Mouse (Mus musculus): ENCODE measurements at regions not wholly inside any gene's neighbourhood (a gene's known extent, or its start where the extent isn't known, plus 50 kb on each side); places are given as distances from the start of the nearest gene placed in this dataset.
A peak's percentile ranks its signal among the peaks of the same experiment; 100 is the strongest.

- no peak overlapping the region for H3K9ac ChIP-seq (replicated peaks)
- peaks cover 11% of the 10 kb centered on the region; the same call in 1 of the 2 replicates for H3K4me1 ChIP-seq (replicated peaks)
- ATAC-seq (ENCODE audit: insufficient number of reproducible peaks, insufficient read depth, low FRiP score, low TSS enrichment, low read depth), result no peak
- no peak overlapping the region for H3K4me3 ChIP-seq (replicated peaks)
- WGBS, result 71% methylated on average over 4 of the region's 4 CpGs
- no peaks in the 10 kb centered on the region for H3K36me3 ChIP-seq
- no peak overlapping the region for H3K4me2 ChIP-seq
- no peaks in the 10 kb centered on the region for H3K27me3 ChIP-seq
- no peaks in the 10 kb centered on the region; the same call in 1 of the 2 replicates for H3K9me3 ChIP-seq
- no peak overlapping the region for H3K27ac ChIP-seq
Observed at GRCm38 (mm10) chr1:75862757-75863156, 316.7 kb downstream of the Slc4a3 start.

DNA sequence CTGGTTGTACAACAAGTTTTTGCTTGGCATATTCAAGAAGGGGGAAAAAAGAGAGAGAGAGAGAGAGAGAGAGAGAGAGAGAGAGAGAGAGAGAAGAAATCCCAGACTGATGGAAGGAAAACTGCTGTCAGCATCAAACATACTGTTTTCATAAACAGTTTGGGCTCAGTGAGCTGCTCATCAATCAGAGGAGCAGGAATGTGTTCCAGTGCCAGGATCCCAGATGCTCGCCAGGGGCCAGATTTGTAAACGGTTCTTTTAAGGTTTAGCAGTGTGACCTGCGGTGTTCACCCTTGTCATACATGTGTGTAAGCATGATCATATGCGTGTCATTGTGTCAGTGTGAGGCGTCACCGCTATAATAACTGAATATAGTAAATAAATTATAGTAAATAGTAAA, 320.5 kb downstream of the Slc4a3 start:
- no peak overlapping the region for H3K9ac ChIP-seq (replicated peaks)
- WGBS, result 60% methylated on average over 6 of the region's 6 CpGs
- H3K4me1 ChIP-seq (replicated peaks), result peaks cover 12% of the 10 kb centered on the region
- no peaks in the 10 kb centered on the region; the same call in 1 of the 2 replicates for H3K27me3 ChIP-seq
- no peak overlapping the region for H3K27ac ChIP-seq
- H3K9me3 ChIP-seq, result no peaks in the 10 kb centered on the region; the same call in 1 of the 2 replicates
- no peak overlapping the region for H3K4me2 ChIP-seq
- no peak for ATAC-seq (ENCODE audit: insufficient number of reproducible peaks, insufficient read depth, low FRiP score, low TSS enrichment, low read depth)
- H3K36me3 ChIP-seq, result no peaks in the 10 kb centered on the region
- no peak overlapping the region for H3K4me3 ChIP-seq (replicated peaks)

GRCm38 (mm10) chr1:75869414-75869813, 323.3 kb downstream of the Slc4a3 start:
- Histone ChIP-seq H3K4me1 (replicated peaks) (peaks cover 12% of the 10 kb centered on the region), H3K36me3 (no peaks in the 10 kb centered on the region), H3K4me3 (replicated peaks) (no peak overlapping the region), H3K27ac (no peak overlapping the region), H3K4me2 (no peak overlapping the region), H3K27me3 (no peaks in the 10 kb centered on the region; the same call in 1 of the 2 replicates), H3K9me3 (no peaks in the 10 kb centered on the region), H3K9ac (replicated peaks) (no peak overlapping the region)
- 58% methylated on average over 2 of the region's 2 CpGs for WGBS
- no peak for ATAC-seq (ENCODE audit: insufficient number of reproducible peaks, insufficient read depth, low FRiP score, low TSS enrichment, low read depth)

- no peak overlapping the region for H3K9ac ChIP-seq (replicated peaks)
- H3K4me1 ChIP-seq (replicated peaks), result peaks cover 12% of the 10 kb centered on the region
- H3K4me2 ChIP-seq, result no peak overlapping the region
- ATAC-seq (ENCODE audit: insufficient number of reproducible peaks, insufficient read depth, low FRiP score, low TSS enrichment, low read depth), result no peak
- no peaks in the 10 kb centered on the region for H3K9me3 ChIP-seq
- no peak overlapping the region for H3K4me3 ChIP-seq (replicated peaks)
- H3K36me3 ChIP-seq, result no peaks in the 10 kb centered on the region
- no peaks in the 10 kb centered on the region; the same call in 1 of the 2 replicates for H3K27me3 ChIP-seq
- WGBS, result 29% methylated on average over 5 of the region's 5 CpGs
- 0 out of 2 replicates have a peak overlapping the region, but pooled peaks have one; percentile 42 for H3K27ac ChIP-seq
Observed at GRCm38 (mm10) chr1:75869846-75870245, 323.8 kb downstream of the Slc4a3 start.

GRCm38 (mm10) chr1:75873911-75874310, 327.8 kb downstream of the Slc4a3 start:
- H3K9ac ChIP-seq (replicated peaks), result no peak overlapping the region
- no peaks in the 10 kb centered on the region for H3K27me3 ChIP-seq
- H3K9me3 ChIP-seq, result no peaks in the 10 kb centered on the region
- no peak overlapping the region for H3K4me2 ChIP-seq
- H3K27ac ChIP-seq, result no peak overlapping the region
- no peaks in the 10 kb centered on the region for H3K36me3 ChIP-seq
- ATAC-seq (ENCODE audit: insufficient number of reproducible peaks, insufficient read depth, low FRiP score, low TSS enrichment, low read depth), result no peak
- H3K4me1 ChIP-seq (replicated peaks), result peaks cover 6% of the 10 kb centered on the region; the same call in 1 of the 2 replicates
- no peak overlapping the region for H3K4me3 ChIP-seq (replicated peaks)
- 89% methylated on average over 6 of the region's 6 CpGs for WGBS

- ATAC-seq (ENCODE audit: insufficient number of reproducible peaks, insufficient read depth, low FRiP score, low TSS enrichment, low read depth), result no peak
- H3K4me2 ChIP-seq, result no peak overlapping the region
- no peaks in the 10 kb centered on the region for H3K36me3 ChIP-seq
- WGBS, result 75% methylated on average over 5 of the region's 5 CpGs
- H3K9ac ChIP-seq (replicated peaks), result no peak overlapping the region
- H3K27me3 ChIP-seq, result no peaks in the 10 kb centered on the region
- no peak overlapping the region for H3K27ac ChIP-seq
- no peaks in the 10 kb centered on the region for H3K9me3 ChIP-seq
- H3K4me3 ChIP-seq (replicated peaks), result no peak overlapping the region
- no peaks in the 10 kb centered on the region for H3K4me1 ChIP-seq (replicated peaks)
Observed at GRCm38 (mm10) chr1:75877209-75877608, 331.1 kb downstream of the Slc4a3 start.

- Histone ChIP-seq H3K4me2 (no peak overlapping the region), H3K9me3 (no peaks in the 10 kb centered on the region), H3K4me3 (replicated peaks) (no peak overlapping the region), H3K27me3 (no peaks in the 10 kb centered on the region), H3K9ac (replicated peaks) (no peak overlapping the region), H3K36me3 (no peaks in the 10 kb centered on the region), H3K27ac (0 out of 2 replicates have a peak overlapping the region, but pooled peaks have one; percentile 45), H3K4me1 (replicated peaks) (peaks cover 47% of the 10 kb centered on the region)
- no peak for ATAC-seq (ENCODE audit: insufficient number of reproducible peaks, insufficient read depth, low FRiP score, low TSS enrichment, low read depth)
- WGBS, result 12% methylated on average over 7 of the region's 7 CpGs
Observed at GRCm38 (mm10) chr1:75885632-75886031, 339.6 kb downstream of the Slc4a3 start.

GRCm38 (mm10) chr1:75888499-75889208, 342.6 kb downstream of the Slc4a3 start:
- Histone ChIP-seq H3K9me3 (peaks cover 9% of the 10 kb centered on the region), H3K36me3 (no peaks in the 10 kb centered on the region), H3K4me2 (no peak overlapping the region), H3K4me1 (replicated peaks) (peaks cover 55% of the 10 kb centered on the region), H3K4me3 (replicated peaks) (no peak overlapping the region), H3K27me3 (no peaks in the 10 kb centered on the region), H3K9ac (replicated peaks) (no peak overlapping the region), H3K27ac (peak overlapping the region; percentile 66)
- no peak for ATAC-seq (ENCODE audit: insufficient number of reproducible peaks, insufficient read depth, low FRiP score, low TSS enrichment, low read depth)
- WGBS, result 27% methylated on average over 9 of the region's 9 CpGs

- ATAC-seq (ENCODE audit: insufficient number of reproducible peaks, insufficient read depth, low FRiP score, low TSS enrichment, low read depth), result peak; percentile 61; the same call in 1 of the 2 replicates
- H3K4me2 ChIP-seq, result no peak overlapping the region
- WGBS, result 57% methylated on average over 4 of the region's 4 CpGs
Observed at GRCm38 (mm10) chr1:75889847-75890591, 344.0 kb downstream of the Slc4a3 start.

DNA sequence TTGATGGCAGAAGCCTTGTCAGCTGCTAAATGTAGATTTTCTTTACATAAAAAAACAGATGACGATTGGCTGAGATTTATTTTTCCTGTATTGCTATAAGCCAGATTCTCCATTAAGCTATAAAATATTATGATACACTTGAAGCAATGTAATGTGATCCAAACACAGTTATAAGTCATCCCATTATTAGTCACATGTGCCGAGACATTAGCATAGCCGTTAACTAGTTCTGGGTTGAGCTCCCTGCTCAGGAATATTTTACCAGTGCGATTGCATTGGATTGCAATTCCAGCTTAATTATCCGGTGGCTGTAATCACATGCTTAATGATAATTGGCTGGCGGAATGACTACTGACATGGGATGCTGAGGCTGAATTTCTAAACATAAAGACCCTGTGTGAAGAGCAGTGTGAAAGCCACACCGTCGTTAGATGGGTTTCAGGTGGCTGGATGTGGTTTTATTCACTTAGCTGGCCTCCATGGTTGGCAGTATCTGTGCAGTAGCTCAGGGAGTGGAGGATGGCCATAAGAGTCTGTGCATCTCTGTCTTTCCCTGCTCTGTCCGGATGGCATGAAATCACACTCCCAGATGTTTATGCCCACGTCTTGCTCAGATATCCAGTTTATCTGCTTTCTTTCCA, 344.7 kb downstream of the Slc4a3 start:
- peaks cover 19% of the 10 kb centered on the region for H3K9me3 ChIP-seq
- H3K4me3 ChIP-seq (replicated peaks), result no peak overlapping the region
- H3K36me3 ChIP-seq, result no peaks in the 10 kb centered on the region
- H3K27ac ChIP-seq, result peak overlapping the region; percentile 62
- H3K9ac ChIP-seq (replicated peaks), result no peak overlapping the region
- no peak overlapping the region for H3K4me2 ChIP-seq
- WGBS, result 50% methylated on average over 10 of the region's 10 CpGs
- ATAC-seq (ENCODE audit: insufficient number of reproducible peaks, insufficient read depth, low FRiP score, low TSS enrichment, low read depth), result no peak
- H3K4me1 ChIP-seq (replicated peaks), result peaks cover 36% of the 10 kb centered on the region
- no peaks in the 10 kb centered on the region for H3K27me3 ChIP-seq

More at GRCm38 (mm10) chr1:75889847-75890591, 344.0 kb downstream of the Slc4a3 start:
- Histone ChIP-seq H3K9me3 (peaks cover 19% of the 10 kb centered on the region), H3K4me3 (replicated peaks) (no peak overlapping the region), H3K9ac (replicated peaks) (no peak overlapping the region), H3K4me1 (replicated peaks) (peaks cover 42% of the 10 kb centered on the region), H3K36me3 (no peaks in the 10 kb centered on the region), H3K27ac (peak overlapping the region; percentile 79), H3K27me3 (no peaks in the 10 kb centered on the region)

DNA sequence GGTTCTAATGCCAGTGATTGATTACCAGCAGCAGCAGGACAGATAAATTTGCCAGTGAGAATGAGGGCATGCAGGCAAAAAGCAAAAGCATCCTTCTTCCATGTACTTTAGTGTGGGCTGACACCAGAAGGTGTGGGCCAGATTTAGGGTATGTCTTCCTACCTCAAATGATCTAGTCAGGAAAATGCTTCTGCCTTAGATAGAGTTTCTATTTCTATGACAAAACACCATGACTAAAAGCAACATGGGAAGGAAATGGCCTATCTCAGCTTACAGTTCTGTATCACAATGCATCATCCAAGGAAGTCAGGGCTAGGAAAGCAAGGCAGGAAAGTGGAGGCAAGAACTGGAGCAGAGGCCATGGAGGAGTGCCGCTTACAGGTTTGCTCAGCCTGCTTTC, 349.5 kb downstream of the Slc4a3 start:
- Histone ChIP-seq H3K9me3 (peaks cover 19% of the 10 kb centered on the region), H3K27me3 (no peaks in the 10 kb centered on the region), H3K27ac (no peak overlapping the region), H3K4me1 (replicated peaks) (peaks cover 8% of the 10 kb centered on the region), H3K4me3 (replicated peaks) (no peak overlapping the region), H3K4me2 (no peak overlapping the region), H3K9ac (replicated peaks) (no peak overlapping the region), H3K36me3 (no peaks in the 10 kb centered on the region)
- 92% methylated on average over 1 of the region's 1 CpGs for WGBS
- no peak for ATAC-seq (ENCODE audit: insufficient number of reproducible peaks, insufficient read depth, low FRiP score, low TSS enrichment, low read depth)
